Mouse (Mus musculus) naive thymus-derived CD4-positive, alpha-beta T cell, adult 5 months (primary cell): ENCODE results near the gene Lcn6. TPM values are rescaled to one million over a fixed set of nuclear protein-coding genes. Genes with fewer than 3 reads are reported as not detected.

Source experiments
- polyA plus RNA-seq: library from polyadenylated mRNA; unstranded; fragments of 100-300 nt; shearing (Covaris generic); gene quantifications from one replicate; pipeline ENCODE4 v1.2.1, GENCODE M21; 2017

The Lcn6 gene
- polyA plus RNA-seq = not detected

GRCm38 (mm10) chr2:25676486-25676885, at the start of gene Lcn6:
Gene Lcn6, plus strand, starts transcription at chr2:25676786.

GRCm38 (mm10) chr2:25627811-25628210, 48.8 kb upstream of the Lcn6 start, which contains the start of gene Fcna:
Gene Fcna, minus strand, starts transcription at chr2:25628030.

GRCm38 (mm10) chr2:25652902-25653301, 23.7 kb upstream of the Lcn6 start, which contains the start of gene Lcn8:
Gene Lcn8, plus strand, starts transcription at chr2:25653120.

GRCm38 (mm10) chr2:25657652-25658051, 18.9 kb upstream of the Lcn6 start, which contains the start of gene Lcn5:
Gene Lcn5, plus strand, starts transcription at chr2:25657952.

GRCm38 (mm10) chr2:25682426-25682825, 5.8 kb downstream of the Lcn6 start, which contains the start of gene Lcn10:
Gene Lcn10, plus strand, starts transcription at chr2:25682726.

GRCm38 (mm10) chr2:25699743-25700142, 23.2 kb downstream of the Lcn6 start, which contains the start of gene Obp2a:
Gene Obp2a, plus strand, starts transcription at chr2:25700043.

GRCm38 (mm10) chr2:25706643-25707481, 30.3 kb downstream of the Lcn6 start, which contains the start of gene Bmyc:
Gene Bmyc, plus strand, starts transcription at chr2:25706739.

Other genes starting within 250 kb of the Lcn6 start
- 44.9 TPM for gene Abca2, start 248.1 kb upstream of the Lcn6 start, polyA plus RNA-seq
- 5.1 TPM for gene Clic3, start 219.9 kb upstream of the Lcn6 start, polyA plus RNA-seq
- 74.5 TPM for gene Paxx, start 215.7 kb upstream of the Lcn6 start, polyA plus RNA-seq
- gene Ptgds, start 206.7 kb upstream of the Lcn6 start, polyA plus RNA-seq = not detected
- gene Lcn12, start 182.9 kb upstream of the Lcn6 start, polyA plus RNA-seq = not detected
- 82.7 TPM for gene Fbxw5, start 176.0 kb upstream of the Lcn6 start, polyA plus RNA-seq
- gene C8g, start 175.1 kb upstream of the Lcn6 start, polyA plus RNA-seq = 5.6 TPM
- gene Traf2, start 129.8 kb upstream of the Lcn6 start, polyA plus RNA-seq = 61.5 TPM
- 170 TPM for gene Edf1, start 118.9 kb upstream of the Lcn6 start, polyA plus RNA-seq
- gene Mamdc4, start 101.9 kb upstream of the Lcn6 start, polyA plus RNA-seq = 1.4 TPM
- 55.4 TPM for gene Phpt1, start 101.6 kb upstream of the Lcn6 start, polyA plus RNA-seq
- 0.17 TPM for gene Ajm1, start 95.0 kb upstream of the Lcn6 start, polyA plus RNA-seq
- 59.7 TPM for gene Rabl6, start 68.3 kb upstream of the Lcn6 start, polyA plus RNA-seq
- gene Ccdc183, start 59.1 kb upstream of the Lcn6 start, polyA plus RNA-seq = not detected
- 2.2 TPM for gene Tmem141, start 54.8 kb upstream of the Lcn6 start, polyA plus RNA-seq
- gene Fcna, start 48.8 kb upstream of the Lcn6 start, polyA plus RNA-seq = not detected
- not detected for gene Lcn8, start 23.7 kb upstream of the Lcn6 start, polyA plus RNA-seq
- gene Lcn5, start 18.8 kb upstream of the Lcn6 start, polyA plus RNA-seq = not detected
- not detected for gene Lcn10, start 5.9 kb downstream of the Lcn6 start, polyA plus RNA-seq
- gene Obp2a, start 23.3 kb downstream of the Lcn6 start, polyA plus RNA-seq = not detected
- gene Bmyc, start 30.0 kb downstream of the Lcn6 start, polyA plus RNA-seq = 27.5 TPM
- not detected for gene Obp2b, start 60.2 kb downstream of the Lcn6 start, polyA plus RNA-seq
- gene Lcn3, start 88.8 kb downstream of the Lcn6 start, polyA plus RNA-seq = not detected
- gene Lcn11, start 100.2 kb downstream of the Lcn6 start, polyA plus RNA-seq = not detected
- gene Gm13539, start 105.5 kb downstream of the Lcn6 start, polyA plus RNA-seq = not detected
- not detected for gene Glt6d1, start 139.1 kb downstream of the Lcn6 start, polyA plus RNA-seq
- not detected for gene Lcn9, start 146.4 kb downstream of the Lcn6 start, polyA plus RNA-seq
- not detected for gene Sohlh1, start 170.5 kb downstream of the Lcn6 start, polyA plus RNA-seq
- not detected for gene Kcnt1, start 186.9 kb downstream of the Lcn6 start, polyA plus RNA-seq